Mouse (Mus musculus) ovary, postnatal 14 days (tissue): Measurements from ENCODE around the gene Asic3.

Experiments used
- DNase-seq: peaks from one replicate; pipeline ENCODE4 v3.0.0; 2022; ENCODE audit warnings: low spot score

Asic3 gene

GRCm38 (mm10) chr5:24413042-24413693 lies at the start of gene Asic3:
TSS of gene Asic3 (plus strand) at chr5:24413392.
- DNase-seq: no peak

GRCm38 (mm10) chr5:24363467-24363866 lies 49.7 kb upstream of the Asic3 start:
- no peak for DNase-seq

GRCm38 (mm10) chr5:24364061-24364460 lies 49.1 kb upstream of the Asic3 start:
- DNase-seq: no peak

GRCm38 (mm10) chr5:24364508-24364907 lies 48.7 kb upstream of the Asic3 start, which contains the start of gene Nos3:
TSS of gene Nos3 (plus strand) at chr5:24364810.
- no peak for DNase-seq

GRCm38 (mm10) chr5:24364963-24365362 lies 48.2 kb upstream of the Asic3 start:
- DNase-seq: no peak

- DNase-seq: no peak
Observed at GRCm38 (mm10) chr5:24365528-24365927, 47.7 kb upstream of the Asic3 start.

GRCm38 (mm10) chr5:24366426-24366825 lies 46.8 kb upstream of the Asic3 start:
- no peak for DNase-seq

GRCm38 (mm10) chr5:24369767-24370166 lies 43.4 kb upstream of the Asic3 start:
- no peak for DNase-seq

- no peak for DNase-seq
Observed at GRCm38 (mm10) chr5:24373807-24374206, 39.4 kb upstream of the Asic3 start.

- no peak for DNase-seq
Observed at GRCm38 (mm10) chr5:24374216-24374615, 39.0 kb upstream of the Asic3 start.

- no peak for DNase-seq
Observed at GRCm38 (mm10) chr5:24374666-24375328, 38.4 kb upstream of the Asic3 start.

- no peak for DNase-seq
Observed at GRCm38 (mm10) chr5:24378700-24379099, 34.5 kb upstream of the Asic3 start.

- DNase-seq: no peak
Observed at GRCm38 (mm10) chr5:24379501-24379900, 33.7 kb upstream of the Asic3 start.

- DNase-seq: no peak
Observed at GRCm38 (mm10) chr5:24380499-24380898, 32.7 kb upstream of the Asic3 start.

- DNase-seq: no peak
Observed at GRCm38 (mm10) chr5:24381486-24381885, 31.7 kb upstream of the Asic3 start.

- no peak for DNase-seq
Observed at GRCm38 (mm10) chr5:24381988-24382387, 31.2 kb upstream of the Asic3 start.

GRCm38 (mm10) chr5:24383026-24383859 lies 29.9 kb upstream of the Asic3 start:
- DNase-seq: peak; percentile 77

- DNase-seq: no peak
Observed at GRCm38 (mm10) chr5:24384407-24384806, 28.8 kb upstream of the Asic3 start.

- no peak for DNase-seq
Observed at GRCm38 (mm10) chr5:24385374-24385773, 27.8 kb upstream of the Asic3 start.

- no peak for DNase-seq
Observed at GRCm38 (mm10) chr5:24385887-24386550, 27.2 kb upstream of the Asic3 start.

GRCm38 (mm10) chr5:24387264-24388241 lies 25.6 kb upstream of the Asic3 start:
- no peak for DNase-seq
